Mouse (Mus musculus): ENCODE data around the gene Apeh. TPM values are rescaled to one million over a fixed set of nuclear protein-coding genes. Genes with fewer than 3 reads are reported as not detected.

The Apeh gene
- polyA plus RNA-seq, 3 experiments from 2014 or later: 35.3 to 52.6 (median 45.0) TPM

DNA sequence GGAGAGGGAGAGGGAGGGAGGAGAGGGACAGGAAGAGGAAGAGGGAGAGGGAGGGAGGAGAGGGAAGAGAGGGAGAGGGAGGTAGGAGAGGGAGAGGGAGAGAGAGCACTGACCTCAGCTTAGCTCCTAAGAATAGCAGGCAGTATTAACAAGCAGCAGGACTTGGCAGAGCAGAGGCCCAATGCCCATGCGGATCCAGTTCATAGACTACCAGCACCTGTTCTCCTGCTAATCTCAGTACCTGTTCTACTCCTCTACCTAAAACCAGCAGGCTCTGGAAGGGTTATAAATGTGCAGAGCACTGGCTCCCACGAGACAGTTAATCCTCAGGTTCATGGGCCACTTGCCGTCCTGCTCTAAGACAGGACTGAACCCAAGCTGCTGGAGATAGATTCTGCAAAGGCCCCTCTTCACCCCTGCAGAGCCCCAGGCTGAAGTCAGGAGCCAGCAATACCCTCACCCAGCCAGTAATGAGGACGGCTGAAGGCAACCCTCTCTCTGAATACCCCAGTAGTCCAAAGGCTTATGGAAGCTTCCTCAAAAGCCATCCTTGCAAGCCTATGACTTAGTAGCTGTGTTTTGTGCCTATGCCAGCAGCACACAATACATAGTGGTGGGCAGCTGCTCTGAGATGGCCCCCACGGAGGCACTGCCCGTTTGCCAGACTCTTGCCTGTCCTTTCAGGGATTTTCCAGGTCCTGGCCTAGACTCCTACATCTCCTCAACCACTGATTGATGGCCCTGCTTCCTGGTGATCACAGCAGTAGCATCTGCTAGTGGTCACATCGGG is 21.1 kb downstream of the Apeh start:
- ATAC-seq: no peak

DNA sequence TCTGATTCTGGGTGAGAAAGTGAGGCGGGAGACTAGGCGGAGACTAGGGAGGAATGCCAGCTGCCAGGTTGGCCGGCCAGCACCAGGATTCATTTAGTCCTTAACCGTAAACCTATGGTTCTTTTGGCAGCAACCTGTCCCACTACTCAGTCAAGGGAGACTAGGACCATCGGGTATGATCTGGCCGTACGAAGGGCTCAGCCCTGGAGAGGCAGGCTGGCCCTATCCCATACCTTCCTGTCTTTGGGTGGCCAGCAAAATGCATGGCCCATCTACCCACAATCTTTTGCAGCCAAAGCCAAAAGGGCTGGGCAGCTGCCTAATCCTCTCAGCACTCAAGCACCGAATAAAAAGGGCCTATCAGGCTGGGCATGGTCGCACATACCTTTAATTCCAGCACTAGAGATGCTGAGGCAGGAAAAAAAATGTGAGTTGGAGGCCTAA is 21.9 kb downstream of the Apeh start:
- no peak for ATAC-seq

DNA sequence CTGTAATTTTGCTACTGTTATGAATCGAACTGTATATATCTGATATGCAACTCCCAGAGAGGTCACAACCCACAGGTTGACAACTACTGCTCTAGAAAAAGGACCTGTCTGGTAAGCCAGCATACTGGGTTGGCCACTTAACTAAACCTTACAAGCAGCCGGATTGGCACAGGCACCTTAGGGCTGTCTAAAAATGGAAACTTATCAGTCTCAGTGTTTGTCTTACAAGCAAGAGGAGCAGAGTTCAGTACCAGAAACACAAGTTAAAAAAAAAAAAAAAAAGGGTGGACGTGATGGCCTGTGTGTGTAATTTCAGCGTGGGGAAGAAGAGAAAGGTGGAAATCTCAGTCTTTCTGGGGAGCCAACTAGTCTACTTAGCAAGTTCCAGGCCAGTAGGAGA is 22.6 kb downstream of the Apeh start:
- no peak for ATAC-seq

DNA sequence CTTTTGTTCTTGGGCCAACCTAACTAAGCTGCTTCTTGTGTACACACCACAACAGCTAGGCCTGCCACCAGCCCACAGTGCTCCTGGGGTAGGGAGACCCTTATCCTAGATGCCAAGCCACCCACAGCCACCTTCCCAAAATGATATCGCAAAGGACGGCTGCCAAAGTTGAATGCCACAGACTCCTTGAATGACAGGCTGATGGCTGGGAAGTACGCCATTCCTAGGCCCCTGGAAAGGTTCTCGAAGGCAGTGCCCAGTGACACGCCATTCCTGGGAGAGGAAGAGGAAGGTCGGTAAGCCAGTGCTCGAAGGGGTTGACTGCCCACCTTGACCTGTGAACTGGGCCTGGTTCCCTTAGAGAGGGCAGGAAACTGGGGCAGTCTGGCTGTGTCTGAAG is 24.9 kb downstream of the Apeh start:
- no peak for ATAC-seq

DNA sequence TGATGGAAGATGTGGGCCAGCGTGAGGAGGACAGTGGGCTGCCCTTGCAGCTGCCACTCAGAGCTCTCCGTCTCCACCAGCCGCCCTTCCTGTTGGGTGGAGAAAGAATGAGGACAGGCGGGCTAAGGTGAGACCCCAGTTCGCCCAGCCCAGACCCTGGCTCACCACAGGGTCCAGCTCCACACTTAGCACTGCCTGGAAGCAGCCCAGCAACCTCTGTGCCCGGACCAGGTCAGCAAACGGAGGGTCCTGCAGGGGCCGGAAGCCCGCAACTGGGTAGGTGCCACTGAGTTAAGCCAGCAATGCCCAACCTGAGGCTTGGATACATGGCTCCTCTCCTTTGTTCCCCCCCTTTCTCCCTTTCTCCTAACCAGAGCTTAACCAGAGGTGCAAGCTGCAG is 25.4 kb downstream of the Apeh start:
- ATAC-seq: no peak

DNA sequence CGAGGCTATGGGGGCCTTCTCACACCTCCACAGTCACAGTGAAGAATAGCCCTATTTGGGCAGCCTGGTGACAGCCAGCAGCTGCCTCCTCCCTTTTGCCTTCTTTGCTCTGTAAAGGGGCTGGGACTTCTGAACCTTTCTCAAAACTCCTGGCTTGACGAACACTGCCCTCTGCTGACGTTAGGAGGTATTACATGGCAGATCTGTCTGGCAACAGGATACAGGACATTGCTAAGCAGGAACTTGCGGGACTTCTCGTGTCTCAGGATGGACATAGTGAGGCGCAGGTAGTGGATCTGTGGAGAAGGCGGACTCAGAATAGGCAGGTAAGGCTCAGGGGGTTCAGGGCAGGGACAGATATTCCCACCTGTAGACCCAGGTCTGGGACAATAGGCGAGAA is 26.5 kb downstream of the Apeh start:
- ATAC-seq: peak; percentile 48

DNA sequence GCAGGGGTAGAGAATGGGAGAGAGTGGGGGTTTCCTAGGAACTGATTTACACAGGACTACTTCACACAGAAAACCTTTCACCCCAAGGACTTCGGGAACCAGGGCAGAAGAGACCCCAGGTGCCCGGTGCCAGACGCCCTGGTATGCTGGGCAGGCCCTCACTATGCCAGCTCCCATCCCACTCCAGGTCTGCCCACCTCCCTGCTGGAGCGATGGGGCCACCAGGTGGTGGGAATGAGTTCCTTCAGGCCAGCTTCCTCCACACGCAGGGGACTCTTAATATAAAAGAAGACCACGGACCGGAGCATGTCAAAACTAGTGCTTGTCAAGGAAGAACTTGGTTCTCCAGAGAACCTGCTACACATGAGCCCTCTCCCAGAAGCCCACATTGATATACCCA is 27.2 kb downstream of the Apeh start:
- no peak for ATAC-seq

DNA sequence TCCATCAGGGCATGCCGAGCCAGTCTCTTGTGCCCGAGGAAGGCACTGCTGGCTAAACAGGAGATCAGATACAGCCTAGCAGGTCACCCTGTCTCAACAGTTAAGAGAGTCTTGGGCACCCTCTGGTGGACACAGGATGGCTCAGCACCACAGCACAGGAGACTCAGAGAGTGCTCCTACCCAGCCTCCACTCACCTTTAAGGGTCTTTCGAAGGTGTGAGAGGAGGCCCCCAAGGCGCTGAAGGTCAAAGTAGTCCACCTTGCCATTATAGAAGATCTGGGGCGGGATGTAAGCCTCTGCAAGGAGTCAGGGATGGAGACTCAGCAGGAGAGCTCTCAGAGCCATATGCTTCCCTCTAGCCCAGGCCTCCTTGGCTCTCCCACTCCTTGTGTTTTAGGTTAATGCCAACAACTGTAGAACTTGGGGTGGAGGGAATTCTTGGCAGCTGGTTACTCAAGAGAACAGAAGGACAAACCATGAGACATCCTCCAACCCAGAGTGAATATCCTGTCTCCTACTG is 28.9 kb downstream of the Apeh start:
- ATAC-seq: no peak

DNA sequence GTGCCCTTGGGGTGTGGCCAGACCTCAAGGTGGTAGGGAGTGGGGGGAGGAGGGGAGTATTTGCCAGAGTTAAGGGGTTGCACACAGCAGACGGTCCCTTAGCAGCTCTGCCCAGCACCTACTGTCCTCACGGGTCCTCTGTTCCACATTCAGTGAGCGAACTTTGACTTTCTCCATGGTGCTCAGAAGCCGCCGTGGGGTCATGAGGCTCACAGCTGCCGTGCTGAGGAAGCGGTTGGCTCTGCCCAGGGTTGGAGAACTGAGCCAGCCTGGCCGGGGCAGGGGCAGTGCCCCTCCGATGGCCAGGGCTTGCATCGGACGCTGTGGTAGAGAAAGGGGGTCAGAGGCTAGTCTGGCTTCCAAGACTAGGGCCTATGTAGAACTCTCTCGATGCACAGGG is 31.0 kb downstream of the Apeh start:
- ATAC-seq: no peak

DNA sequence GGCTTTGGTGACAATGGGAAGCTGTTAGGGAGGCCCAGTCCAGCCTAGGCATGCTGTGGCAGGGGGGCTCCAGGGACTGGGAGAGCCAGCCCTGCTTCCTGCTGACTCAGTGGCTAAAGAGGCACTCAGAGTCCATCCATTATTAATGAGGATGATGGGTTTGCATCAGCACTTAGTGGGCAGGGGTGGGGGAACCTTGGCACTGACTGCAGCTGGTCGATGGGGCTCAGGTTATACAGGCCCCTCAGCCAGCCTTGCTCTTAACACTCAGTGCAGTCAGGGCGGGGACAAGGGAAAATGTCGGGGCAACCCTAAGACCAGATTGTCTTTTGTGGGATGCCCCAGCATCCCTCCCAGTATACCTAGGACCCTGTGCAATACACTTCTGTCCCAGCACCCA is 32.3 kb downstream of the Apeh start:
- no peak for ATAC-seq

DNA sequence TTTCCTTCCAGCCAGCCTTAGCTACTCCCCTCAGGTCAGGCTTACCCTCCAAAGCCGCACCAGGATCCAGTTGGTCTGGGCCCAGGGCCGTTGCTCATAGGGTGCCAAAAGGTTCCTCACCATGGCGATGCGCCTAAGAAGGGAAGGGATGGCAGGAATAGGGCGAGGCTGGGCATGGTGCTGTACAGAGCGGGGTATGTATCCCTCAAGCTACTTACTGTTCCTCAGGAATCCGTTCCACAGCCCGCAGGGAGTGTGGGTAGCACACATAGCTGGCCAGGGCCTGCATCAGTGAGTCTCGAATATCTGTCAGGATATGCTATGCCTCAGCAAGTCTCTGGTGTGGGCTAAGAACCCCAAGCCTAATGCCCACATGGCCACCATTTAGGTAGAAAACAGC is 36.1 kb downstream of the Apeh start:
- ATAC-seq: no peak

DNA sequence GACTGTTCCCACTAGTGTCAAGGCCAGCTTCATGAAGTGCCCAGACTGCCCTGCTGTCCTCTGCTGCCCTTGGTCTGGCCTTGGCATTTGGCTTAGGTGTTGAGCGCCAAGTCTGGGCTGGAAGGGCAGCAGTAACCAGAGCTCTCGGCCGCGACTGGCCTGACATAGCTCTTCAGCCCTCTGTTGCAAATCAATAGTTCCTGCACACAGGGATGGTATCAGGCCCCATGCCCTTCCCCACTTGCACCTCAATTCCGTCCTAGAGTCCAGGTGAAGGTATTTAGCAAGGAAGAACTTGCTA is 37.2 kb downstream of the Apeh start:
- ATAC-seq: no peak

DNA sequence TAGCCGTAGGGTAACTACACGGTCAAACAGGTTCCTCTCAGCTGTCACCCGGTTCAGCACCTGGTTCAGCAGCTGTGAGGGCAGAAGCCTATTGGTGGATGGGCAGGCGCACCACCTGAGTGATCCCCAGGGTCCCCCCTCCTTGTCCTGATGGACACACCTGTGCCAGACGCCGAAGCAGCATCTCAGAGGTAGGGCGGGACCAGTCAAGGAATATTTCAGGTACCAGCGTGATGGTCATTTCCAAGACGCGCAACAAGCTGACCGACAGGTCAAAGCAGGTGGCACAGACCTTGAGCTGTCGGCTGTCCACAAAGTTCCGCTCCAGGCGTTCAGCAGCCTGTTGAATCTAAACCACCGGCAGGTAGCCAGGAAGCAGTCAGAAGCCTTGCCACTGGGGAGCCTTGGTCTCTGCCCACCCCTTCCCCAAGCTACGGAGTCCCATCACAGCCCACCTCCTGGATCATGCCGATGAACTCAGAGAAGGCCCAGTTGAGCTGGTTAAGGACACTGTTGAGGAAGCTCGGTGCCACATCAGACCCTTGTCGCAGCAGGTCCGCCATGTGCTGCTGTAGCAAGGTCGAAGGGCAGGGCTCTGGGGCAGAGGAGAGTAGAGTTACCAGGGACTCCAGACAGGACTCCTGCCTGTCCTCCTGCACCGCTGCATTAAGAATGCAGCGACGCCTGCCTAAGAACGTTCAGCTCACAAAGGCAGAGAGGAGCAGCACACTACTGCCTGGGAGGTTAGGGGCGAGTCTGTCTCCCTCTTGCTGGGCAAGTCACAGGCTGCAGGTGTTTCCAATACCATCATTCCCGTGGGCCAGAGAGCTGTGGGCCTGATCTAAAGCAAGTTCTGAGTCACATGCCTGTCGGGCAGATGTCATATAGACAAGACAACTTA is 37.8 kb downstream of the Apeh start:
- no peak for ATAC-seq

DNA sequence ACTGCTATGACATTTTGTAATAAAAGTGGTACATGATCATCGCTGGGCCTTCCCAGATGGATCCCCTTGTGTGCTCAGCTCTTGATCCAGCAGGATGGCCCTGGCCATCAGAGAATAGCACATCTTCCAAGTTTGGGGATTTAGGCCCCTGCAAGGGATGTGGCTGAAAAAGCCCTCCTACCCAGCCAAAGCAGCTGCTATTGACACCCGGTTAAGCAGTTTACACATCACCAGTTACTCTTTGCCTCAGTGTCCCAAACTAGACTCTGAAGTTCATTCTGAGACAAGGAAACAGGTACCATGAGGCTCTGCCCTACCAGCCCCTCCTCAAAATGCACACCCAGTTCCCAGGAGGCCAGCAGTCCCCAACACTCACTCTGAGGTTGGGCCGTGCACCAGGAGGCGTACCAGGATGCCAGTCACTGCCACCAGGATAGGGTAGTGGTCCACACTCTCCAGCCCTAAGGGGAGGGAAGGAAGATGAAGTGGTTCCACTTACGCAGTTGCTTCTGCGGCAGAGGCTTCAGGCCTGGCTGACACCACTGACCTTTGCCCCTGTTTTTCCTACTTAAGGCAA is 38.7 kb downstream of the Apeh start:
- no peak for ATAC-seq

DNA sequence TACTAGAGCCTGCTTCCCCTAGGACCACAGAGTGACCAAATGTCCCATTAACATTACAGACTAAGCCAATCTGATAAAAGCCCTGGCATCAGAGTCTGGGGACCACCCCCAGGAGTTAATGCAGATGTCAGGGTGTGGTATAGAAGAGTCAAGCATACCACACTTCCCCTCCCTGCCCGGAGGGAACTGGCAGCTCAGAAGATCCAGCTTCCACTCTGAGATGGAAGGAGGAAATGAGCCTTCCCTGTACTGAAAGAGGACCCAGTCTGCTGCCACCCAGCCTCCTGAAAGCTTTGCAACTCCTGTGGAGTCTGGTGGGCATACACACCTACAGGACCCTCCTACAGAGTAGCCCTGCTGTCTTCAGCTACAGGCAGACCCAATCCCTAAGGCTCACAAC is 39.3 kb downstream of the Apeh start:
- no peak for ATAC-seq

DNA sequence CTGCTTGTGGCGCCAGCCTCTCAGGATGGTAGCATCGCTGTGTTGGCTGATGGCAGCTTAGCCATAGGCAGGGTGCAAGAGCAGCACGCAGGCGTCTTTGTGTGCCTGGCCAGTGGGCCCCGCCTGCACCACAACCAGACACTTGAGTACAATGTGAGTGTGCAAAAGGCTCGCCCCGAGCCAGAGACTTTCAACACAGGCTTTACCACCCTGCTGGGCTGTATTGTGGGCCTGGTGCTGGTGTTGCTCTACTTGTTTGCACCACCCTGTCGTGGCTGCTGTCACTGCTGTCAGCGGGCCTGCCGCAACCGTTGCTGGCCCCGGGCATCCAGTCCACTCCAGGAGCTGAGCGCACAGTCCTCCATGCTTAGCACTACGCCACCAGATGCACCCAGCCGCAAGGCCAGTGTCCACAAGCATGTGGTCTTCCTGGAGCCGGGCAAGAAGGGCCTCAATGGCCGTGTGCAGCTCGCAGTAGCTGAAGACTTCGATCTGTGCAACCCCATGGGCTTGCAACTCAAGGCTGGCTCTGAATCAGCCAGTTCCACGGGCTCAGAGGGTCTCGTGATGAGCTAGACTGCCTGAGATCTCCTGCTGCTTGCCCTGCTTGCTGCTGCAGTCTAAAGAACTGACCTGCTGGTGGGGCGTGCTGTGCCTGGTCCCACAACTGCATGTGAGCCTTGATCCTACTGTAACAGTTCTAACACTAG is 39.9 kb downstream of the Apeh start:
- no peak for ATAC-seq

DNA sequence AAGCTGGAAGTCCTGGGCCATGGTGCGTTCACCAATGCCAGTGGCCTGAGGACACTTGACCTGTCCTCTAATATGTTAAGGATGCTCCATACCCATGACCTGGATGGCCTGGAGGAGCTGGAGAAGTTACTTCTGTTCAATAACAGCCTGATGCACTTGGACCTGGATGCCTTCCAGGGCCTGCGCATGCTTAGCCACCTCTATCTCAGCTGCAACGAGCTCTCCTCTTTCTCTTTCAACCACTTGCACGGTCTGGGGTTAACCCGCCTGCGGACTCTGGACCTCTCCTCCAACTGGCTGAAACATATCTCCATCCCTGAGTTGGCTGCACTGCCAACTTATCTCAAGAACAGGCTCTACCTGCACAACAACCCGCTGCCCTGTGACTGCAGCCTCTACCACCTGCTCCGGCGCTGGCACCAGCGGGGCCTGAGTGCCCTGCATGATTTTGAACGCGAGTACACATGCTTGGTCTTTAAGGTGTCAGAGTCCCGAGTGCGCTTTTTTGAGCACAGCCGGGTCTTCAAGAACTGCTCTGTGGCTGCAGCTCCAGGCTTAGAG is 40.7 kb downstream of the Apeh start:
- ATAC-seq: no peak

DNA sequence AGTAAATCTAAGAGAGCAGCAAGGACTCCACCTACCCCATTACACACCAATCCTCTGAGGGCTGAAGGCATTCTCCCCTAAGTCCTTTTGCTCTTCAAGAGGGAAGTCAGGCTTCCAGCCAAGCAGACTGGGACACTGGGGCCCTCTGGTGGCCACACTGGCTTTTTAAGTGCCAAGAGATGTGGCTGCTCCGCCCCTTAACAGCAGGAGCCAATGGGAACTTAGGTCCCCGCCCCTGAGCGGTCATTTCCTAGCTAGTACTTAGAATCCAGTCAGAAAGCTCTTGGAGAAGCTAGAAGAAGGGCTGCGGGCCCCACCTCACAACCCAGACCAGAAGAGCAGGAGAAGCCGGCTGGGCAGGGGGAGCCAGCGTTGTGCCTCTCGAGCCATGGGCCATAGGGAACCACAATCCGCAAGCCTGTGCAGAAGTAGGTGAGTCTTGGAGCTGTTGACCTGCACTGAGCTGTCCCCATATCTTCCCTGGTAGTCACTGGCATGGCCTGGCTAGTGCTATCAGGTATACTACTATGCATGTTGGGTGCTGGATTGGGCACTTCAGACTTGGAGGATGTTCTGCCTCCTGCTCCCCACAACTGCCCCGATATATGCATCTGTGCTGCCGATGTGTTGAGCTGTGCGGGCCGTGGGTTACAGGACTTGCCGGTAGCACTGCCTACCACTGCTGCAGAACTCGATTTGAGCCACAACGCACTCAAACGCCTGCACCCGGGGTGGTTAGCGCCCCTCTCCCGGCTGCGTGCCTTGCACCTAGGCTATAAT is 41.3 kb downstream of the Apeh start, which contains the start of gene Amigo3:
Amigo3 (plus strand) TSS at position 275 of the 780 bp plus-strand sequence.
- ATAC-seq: peak; percentile 68

DNA sequence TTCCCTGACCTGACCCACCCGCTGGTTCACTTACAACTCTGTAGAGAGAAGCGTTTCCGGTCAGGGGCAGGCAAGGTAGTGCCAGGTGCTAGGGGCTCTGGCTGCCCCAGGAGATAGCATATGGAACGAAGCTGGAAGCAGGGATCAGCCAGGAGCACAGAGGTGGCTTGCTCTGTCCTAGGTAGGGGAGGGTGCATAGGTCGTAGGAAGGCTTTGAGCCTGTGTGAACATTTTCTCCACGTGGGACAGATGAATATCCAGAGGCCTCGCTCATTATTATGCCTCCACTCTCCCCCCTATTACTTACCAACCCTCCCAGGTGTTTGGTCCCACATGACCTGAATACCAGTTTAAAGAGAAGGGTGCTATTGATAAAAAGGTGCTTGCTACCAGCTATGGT is 42.0 kb downstream of the Apeh start:
- no peak for ATAC-seq

DNA sequence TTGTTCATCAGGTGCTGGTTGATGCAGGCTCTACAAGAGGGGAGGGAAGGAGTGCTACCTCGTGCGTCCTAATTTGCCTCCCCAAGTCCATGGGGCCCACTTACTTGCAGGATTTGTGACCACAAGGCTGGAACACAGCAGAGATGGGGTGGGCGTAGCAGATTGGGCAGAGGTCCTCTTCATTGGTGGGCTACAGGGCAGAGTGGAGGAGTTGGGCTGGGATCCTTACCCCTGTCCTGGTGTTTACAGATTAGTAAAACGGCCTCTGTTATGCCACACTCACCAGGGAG is 42.5 kb downstream of the Apeh start:
- ATAC-seq: no peak

DNA sequence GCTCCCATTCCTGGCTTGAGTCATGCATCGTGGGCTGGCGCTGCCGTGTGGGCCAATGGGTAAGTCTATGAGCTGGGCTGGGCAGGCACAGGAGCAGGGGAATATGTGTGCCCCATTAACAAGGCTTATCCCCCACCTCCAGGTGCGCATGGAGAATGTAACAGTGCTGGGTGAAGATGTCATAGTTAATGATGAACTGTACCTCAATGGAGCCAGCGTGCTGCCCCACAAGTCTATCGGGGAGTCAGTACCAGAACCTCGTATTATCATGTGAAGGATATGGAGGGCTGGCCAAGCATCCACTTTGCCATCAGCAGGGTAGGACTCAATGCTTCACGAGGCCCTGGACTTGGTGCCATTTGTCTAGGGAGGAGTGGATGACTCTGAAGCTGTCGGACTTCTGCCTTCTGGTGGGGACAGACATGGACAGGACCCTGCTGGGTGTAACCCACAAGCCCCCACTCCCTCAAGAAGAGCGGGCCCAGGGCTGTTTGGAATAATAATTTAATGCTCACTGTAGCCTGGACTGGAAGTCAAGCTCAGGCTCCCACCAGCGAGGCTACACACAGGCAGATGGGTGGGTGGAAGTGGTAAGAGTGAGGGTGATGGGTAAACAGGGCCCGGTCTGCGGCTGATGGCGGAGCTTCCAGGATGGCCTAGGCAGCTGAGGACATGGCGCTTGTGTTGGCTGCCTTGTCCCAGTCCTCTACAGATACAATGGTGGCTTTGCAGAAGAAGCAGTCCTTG is 43.0 kb downstream of the Apeh start:
- no peak for ATAC-seq
